8 mouse cellular contexts compared by ENCODE assay signal in the genomic region with DNA sequence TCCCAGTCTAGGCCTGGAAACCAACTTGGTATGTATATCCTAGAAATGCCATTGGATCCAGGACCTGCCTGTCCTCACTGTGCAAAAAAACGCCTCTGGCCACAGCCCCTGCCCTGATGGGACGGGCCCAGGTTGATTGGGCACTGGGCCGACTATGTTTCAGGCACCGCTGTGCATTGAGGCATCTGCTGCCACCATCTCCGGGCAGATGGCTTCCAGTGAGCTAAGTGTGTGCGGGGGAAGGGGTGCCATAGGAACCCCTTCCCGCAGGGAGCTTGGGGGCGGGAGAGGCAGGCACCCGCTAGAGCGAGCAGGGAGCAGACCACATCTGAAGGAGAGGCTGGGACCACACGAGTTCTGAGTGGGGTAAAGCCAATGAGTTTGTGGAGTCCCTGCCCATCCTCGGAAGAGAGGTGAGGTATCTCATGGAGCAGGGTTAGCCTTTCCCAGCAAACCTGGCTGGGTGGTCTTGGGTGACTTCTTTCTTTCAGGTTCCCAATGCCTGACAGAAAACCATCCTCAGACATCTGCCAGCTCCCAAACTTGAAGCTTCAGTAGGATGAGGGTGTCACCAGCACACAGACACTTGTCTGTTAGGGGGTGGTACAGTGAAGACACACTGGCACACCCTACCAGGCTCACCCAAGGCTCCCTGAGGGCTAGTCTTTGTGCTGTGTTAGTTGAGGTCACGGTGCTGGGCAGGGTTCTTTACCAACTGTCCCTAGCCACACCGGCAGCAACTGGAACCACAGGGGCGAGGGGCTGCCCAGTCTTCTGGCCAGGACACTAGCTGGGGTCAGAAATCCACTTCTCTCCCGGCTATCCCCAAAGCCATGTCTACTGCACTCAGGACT. TPM values are rescaled to one million over a fixed set of nuclear protein-coding genes. Genes with fewer than 3 reads are reported as not detected.
DNase-seq lines count a peak whose midpoint lies in the region; ATAC-seq and TF ChIP-seq lines count a peak whose summit lies in the region.

No protein-coding gene starts in this region.

- 77% methylated on average over 16 of the region's 16 CpGs for WGBS in forebrain, embryonic 11.5 days
- 72% methylated on average over 16 of the region's 16 CpGs for WGBS in liver, embryonic 11.5 days

- H3K27me3 ChIP-seq in forebrain, embryonic 11.5 days (ENCODE audit: control insufficient read depth, insufficient read depth, low read length) = 0 out of 2 replicates have a peak, but pooled peaks cover 5% of the 10 kb centered on the region
- H3K27me3 ChIP-seq in myocyte (ENCODE audit: control insufficient read depth, insufficient read depth, insufficient read length) = no peaks in the 10 kb centered on the region
- H3K27me3 ChIP-seq in liver, embryonic 11.5 days (replicated peaks; ENCODE audit: control insufficient read depth, insufficient read depth, low read length) = peaks cover 38% of the 10 kb centered on the region

- no peaks in the 10 kb centered on the region for H3K9me3 ChIP-seq in forebrain, embryonic 11.5 days (ENCODE audit: control insufficient read depth, low read length)
- H3K9me3 ChIP-seq in liver, embryonic 11.5 days (ENCODE audit: control insufficient read depth, low read length) = no peaks in the 10 kb centered on the region

- no peaks in the 10 kb centered on the region for H3K36me3 ChIP-seq in forebrain, embryonic 11.5 days (ENCODE audit: control insufficient read depth, insufficient read depth, low read length)
- no peaks in the 10 kb centered on the region for H3K36me3 ChIP-seq in myocyte (ENCODE audit: control insufficient read depth, insufficient read depth)
- no peaks in the 10 kb centered on the region for H3K36me3 ChIP-seq in liver, embryonic 11.5 days (ENCODE audit: control insufficient read depth, insufficient read depth, low read length)

- no peak overlapping the region for H3K4me3 ChIP-seq in forebrain, embryonic 11.5 days (ENCODE audit: low read depth, low read length)
- no peak overlapping the region for H3K4me3 ChIP-seq in myocyte
- no peak overlapping the region for H3K4me3 ChIP-seq in liver, embryonic 11.5 days (ENCODE audit: low read depth, low read length)

- ATAC-seq in forebrain, embryonic 11.5 days (replicated peaks; ENCODE audit: low FRiP score) = no peak
- ATAC-seq in liver, embryonic 11.5 days (replicated peaks; ENCODE audit: low FRiP score) = no peak

- TF ChIP-seq POLR2A in myocyte (IDR thresholded peaks at IDR 0.05; ENCODE audit: insufficient read length, low read depth) = no peak

- H3ac ChIP-seq in myocyte (ENCODE audit: control insufficient read depth, insufficient read length) = no peak overlapping the region

- no peaks in the 10 kb centered on the region for H3K79me2 ChIP-seq in myocyte (ENCODE audit: control insufficient read depth, insufficient read depth)

- peak overlapping the region; percentile 48; the same call in 1 of the 2 replicates for H3K4me2 ChIP-seq in forebrain, embryonic 11.5 days (ENCODE audit: low read depth, low read length, severe bottlenecking)
- H3K4me2 ChIP-seq in myocyte (ENCODE audit: low read depth) = no peak overlapping the region
- H3K4me2 ChIP-seq in liver, embryonic 11.5 days = no peak overlapping the region

- peak; percentile 66 for DNase-seq in cerebellum, adult 11-12 months
- DNase-seq in cerebellum, postnatal 4 days (ENCODE audit: low spot score in 2 of 2) = no peak
- no peak for DNase-seq in forebrain, embryonic 11.5 days (ENCODE audit: low spot score)
- peak; percentile 77 to 90 for DNase-seq in layer of hippocampus, adult 18-20 months (ENCODE audit: low spot score in 2 of 2)
- no peak for DNase-seq in c-Kit-positive CD71-positive TER-119-positive erythroid progenitor cells, embryonic 14.5 days (ENCODE audit: low spot score)
- DNase-seq in liver, embryonic 11.5 days (ENCODE audit: low spot score) = no peak
- DNase-seq in kidney, postnatal 36 days = no peak

- peak overlapping the region; percentile 52; the same call in 1 of the 2 replicates for H3K9ac ChIP-seq in forebrain, embryonic 11.5 days (ENCODE audit: low read length)
- no peak overlapping the region for H3K9ac ChIP-seq in liver, embryonic 11.5 days (ENCODE audit: low read depth, low read length)

- H3K4me1 ChIP-seq in forebrain, embryonic 11.5 days (replicated peaks; ENCODE audit: control insufficient read depth, insufficient read depth, low read length) = peaks cover 22% of the 10 kb centered on the region
- H3K4me1 ChIP-seq in liver, embryonic 11.5 days (replicated peaks; ENCODE audit: control insufficient read depth, insufficient read depth, low read length) = no peaks in the 10 kb centered on the region

- H3K27ac ChIP-seq in forebrain, embryonic 11.5 days (ENCODE audit: low read depth, low read length) = peak overlapping the region; percentile 84
- H3K27ac ChIP-seq in liver, embryonic 11.5 days (ENCODE audit: low read depth, low read length) = no peak overlapping the region

TF ChIP-seq in myocyte, 11 proteins besides CTCF, POLR2A, EP300 and RAD21:
- TF ChIP-seq MYOG (IDR thresholded peaks at IDR 0.05; ENCODE audit: control insufficient read depth in 1 of 3, insufficient read depth in 1 of 3, insufficient read length in 2 of 3, low read depth in 2 of 3) = peak in 2 of 3 experiments; percentile 13 to 36
- no peak for TF ChIP-seq TCF3 (IDR thresholded peaks at IDR 0.05; ENCODE audit: insufficient read length, low read depth)
TF ChIP-seq in myocyte: peak in this region for 1.

RNA-seq across cellular contexts. Expression of a gene that starts 24.9 kb away (rescaled TPM):
- 18.4 and 21.0 TPM in 2 replicates for polyA plus RNA-seq in forebrain, embryonic 11.5 days (2014; fragmentation: Nextera tagmentation; extraction: Ambion mirVana)
- 10 to 100 TPM; 34.7 to 36.2 TPM for total RNA-seq in layer of hippocampus, adult 18-20 months (2021)
- polyA plus RNA-seq in myocyte (2012; fragmentation: generic; extraction: Trizol) = 16.6 TPM
- polyA plus RNA-seq in liver, embryonic 11.5 days (2014; fragmentation: Nextera tagmentation; extraction: Ambion mirVana) = 13.2 and 14.2 TPM in 2 replicates

RNA-seq across cellular contexts. Expression of a gene that starts 31.5 kb away (rescaled TPM):
- polyA plus RNA-seq in forebrain, embryonic 11.5 days (2014; fragmentation: Nextera tagmentation; extraction: Ambion mirVana) = 3.2 and 3.3 TPM in 2 replicates
- 100 to 1,000 TPM; 492 to 504 TPM for total RNA-seq in layer of hippocampus, adult 18-20 months (2021)
- polyA plus RNA-seq in myocyte (2012; fragmentation: generic; extraction: Trizol) = 9.3 TPM
- polyA plus RNA-seq in liver, embryonic 11.5 days (2014; fragmentation: Nextera tagmentation; extraction: Ambion mirVana) = 0.23 and 0.34 TPM in 2 replicates

Comparison
In these comparisons a context has a peak if more than half of its experiments do, and no peak if none do; other contexts are left out.
1. DNase-seq: peak in cerebellum, adult 11-12 months (single experiment) and layer of hippocampus, adult 18-20 months (2 of 2); none in cerebellum, postnatal 4 days (0 of 2), forebrain, embryonic 11.5 days (single experiment), c-Kit-positive CD71-positive TER-119-positive erythroid progenitor cells, embryonic 14.5 days (single experiment), liver, embryonic 11.5 days (single experiment) and kidney, postnatal 36 days (0 of 2).